ENCODE assay signal across 8 mouse cellular contexts in genomic region chr16:70568341-70569265, GRCm38 (mm10).
DNase-seq lines count a peak whose midpoint lies in the region; ATAC-seq lines count a peak whose summit lies in the region.

No protein-coding gene starts in this region.

- intact Hi-C loops in left cerebral cortex, postnatal 4 days (cut with DNase I) = no loop called here

- H3K9ac ChIP-seq in intestine, embryonic 16.5 days (ENCODE audit: low read depth, low read length) = no peak overlapping the region
- H3K9ac ChIP-seq in neural tube, embryonic 12.5 days = no peak overlapping the region

- H3K4me1 ChIP-seq in intestine, embryonic 16.5 days (ENCODE audit: control insufficient read depth, insufficient read depth, low read length) = no peaks in the 10 kb centered on the region
- no peaks in the 10 kb centered on the region for H3K4me1 ChIP-seq in neural tube, embryonic 12.5 days

- H3K4me2 ChIP-seq in intestine, embryonic 16.5 days (ENCODE audit: low read depth, low read length) = no peak overlapping the region
- H3K4me2 ChIP-seq in neural tube, embryonic 12.5 days (replicated peaks) = no peak overlapping the region

- peak; percentile 50; the same call in 1 of the 2 replicates for ATAC-seq in intestine, embryonic 16.5 days
- ATAC-seq in neural tube, embryonic 12.5 days (ENCODE audit: low FRiP score, low read depth) = peak; percentile 56

- WGBS in intestine, embryonic 16.5 days = 59% methylated on average over 23 of the region's 23 CpGs
- WGBS in neural tube, embryonic 12.5 days = 65% methylated on average over 23 of the region's 23 CpGs

- no peaks in the 10 kb centered on the region for H3K36me3 ChIP-seq in intestine, embryonic 16.5 days (ENCODE audit: control insufficient read depth, insufficient read depth, low read length)
- no peaks in the 10 kb centered on the region for H3K36me3 ChIP-seq in neural tube, embryonic 12.5 days

- H3K27me3 ChIP-seq in intestine, embryonic 16.5 days (replicated peaks; ENCODE audit: control insufficient read depth, insufficient read depth, low read length) = no peaks in the 10 kb centered on the region
- no peaks in the 10 kb centered on the region for H3K27me3 ChIP-seq in neural tube, embryonic 12.5 days (replicated peaks)

- H3K4me3 ChIP-seq in intestine, embryonic 16.5 days (ENCODE audit: low read length) = no peak overlapping the region
- no peak overlapping the region for H3K4me3 ChIP-seq in neural tube, embryonic 12.5 days

- H3K9me3 ChIP-seq in intestine, embryonic 16.5 days (ENCODE audit: control insufficient read depth, low read length) = no peaks in the 10 kb centered on the region
- H3K9me3 ChIP-seq in neural tube, embryonic 12.5 days = no peaks in the 10 kb centered on the region

- H3K27ac ChIP-seq in intestine, embryonic 16.5 days (ENCODE audit: low read length) = no peak overlapping the region
- no peak overlapping the region for H3K27ac ChIP-seq in neural tube, embryonic 12.5 days

- peak; percentile 5 for DNase-seq in testis, postnatal 14 days (ENCODE audit: low spot score)
- DNase-seq in testis, postnatal 10 days (ENCODE audit: low spot score) = no peak
- DNase-seq in cerebellum, adult 18-20 months = peak; percentile 15 to 36
- peak; percentile 64 to 95 for DNase-seq in frontal cortex, adult 2 months (ENCODE audit: extremely low spot score in 1 of 2, low spot score in 1 of 2)
- DNase-seq in left cerebral cortex, postnatal 4 days = peak; percentile 18
- no peak for DNase-seq in thymus, postnatal 25 days

Comparison
In these comparisons a context has a peak if more than half of its experiments do, and no peak if none do; other contexts are left out.
1. DNase-seq: peak in testis, postnatal 14 days (single experiment), cerebellum, adult 18-20 months (2 of 2), frontal cortex, adult 2 months (2 of 2) and left cerebral cortex, postnatal 4 days (single experiment); none in testis, postnatal 10 days (single experiment) and thymus, postnatal 25 days (single experiment).